ENCODE assay signal across 9 mouse cellular contexts in the genomic region with DNA sequence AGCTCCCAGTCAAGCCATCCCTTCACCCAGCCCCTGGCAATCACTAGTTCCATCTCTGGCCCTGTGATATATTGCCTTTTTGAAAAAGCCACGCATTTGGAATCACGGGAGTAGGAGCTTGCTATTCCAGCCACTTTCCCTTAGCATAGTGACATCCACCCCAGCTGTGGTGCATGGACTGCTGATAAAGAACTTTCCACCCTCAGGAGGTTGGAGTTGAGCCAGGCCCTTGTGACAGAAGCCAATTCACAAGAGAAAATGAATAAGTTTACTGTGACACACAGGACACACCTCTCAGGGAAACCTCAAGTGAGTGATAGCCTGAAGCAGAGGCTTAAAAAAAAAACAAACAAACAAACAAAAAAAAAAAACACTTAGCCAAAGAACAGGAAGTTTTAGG. TPM values are rescaled to one million over a fixed set of nuclear protein-coding genes. Genes with fewer than 3 reads are reported as not detected.
DNase-seq lines count a peak whose midpoint lies in the region; ATAC-seq and TF ChIP-seq lines count a peak whose summit lies in the region.
"Had no signal": no experiment of that assay in that cellular context is flagged by ENCODE, and none has a peak within 500 bp of the region (broad histone marks: within the 10 kb centered on the region; RNA-seq: fewer than 3 reads in every experiment).

No protein-coding gene starts in this region.

- H3K36me3 ChIP-seq in kidney, embryonic 14.5 days (ENCODE audit: control insufficient read depth, insufficient read depth, low read length) = no peaks in the 10 kb centered on the region
- H3K36me3 ChIP-seq in kidney, adult 2 months (ENCODE audit: control insufficient read depth, insufficient read depth, low read length) = no peaks in the 10 kb centered on the region
- H3K36me3 ChIP-seq in forebrain, embryonic 15.5 days = no peaks in the 10 kb centered on the region
- H3K36me3 ChIP-seq in midbrain, embryonic 11.5 days (ENCODE audit: control insufficient read depth, insufficient read depth, low read length) = no peaks in the 10 kb centered on the region
- H3K36me3 ChIP-seq: embryonic facial prominence, embryonic 12.5 days had no signal

- H3K4me2 ChIP-seq in kidney, embryonic 14.5 days (replicated peaks; ENCODE audit: low read depth, low read length) = no peak overlapping the region
- H3K4me2 ChIP-seq in forebrain, embryonic 15.5 days (replicated peaks) = no peak overlapping the region
- no peak overlapping the region for H3K4me2 ChIP-seq in midbrain, embryonic 11.5 days
- H3K4me2 ChIP-seq: embryonic facial prominence, embryonic 12.5 days had no signal

- no peak overlapping the region for H3K4me3 ChIP-seq in kidney, embryonic 14.5 days (ENCODE audit: low read length)
- H3K4me3 ChIP-seq in bone marrow, adult 2 months (replicated peaks; ENCODE audit: control insufficient read depth, low read depth, low read length) = no peak overlapping the region
- H3K4me3 ChIP-seq in kidney, adult 2 months (ENCODE audit: insufficient read depth, low read depth, low read length) = no peak overlapping the region
- H3K4me3 ChIP-seq in forebrain, embryonic 15.5 days = no peak overlapping the region
- H3K4me3 ChIP-seq in midbrain, embryonic 11.5 days (ENCODE audit: low read depth, low read length) = no peak overlapping the region
- H3K4me3 ChIP-seq: embryonic facial prominence, embryonic 12.5 days had no signal

- ATAC-seq in kidney, embryonic 14.5 days (ENCODE audit: low FRiP score, low TSS enrichment) = no peak
- ATAC-seq in forebrain, embryonic 15.5 days (replicated peaks) = no peak
- ATAC-seq in midbrain, embryonic 11.5 days (ENCODE audit: low FRiP score) = no peak

- TF ChIP-seq CTCF in bone marrow, adult 2 months (IDR thresholded peaks at IDR 0.05; ENCODE audit: control insufficient read depth, insufficient read depth, low read length) = no peak
- no peak for TF ChIP-seq CTCF in kidney, adult 2 months (conservative IDR thresholded peaks at IDR 0.05; ENCODE audit: insufficient read depth, insufficient read length, low read depth, low read length)

- DNase-seq in kidney, adult 18-20 months = peak; percentile 44
- peak; percentile 75 for DNase-seq in kidney, adult 2 months
- DNase-seq in lung, postnatal 36 days = peak; percentile 79
- DNase-seq in ovary, adult 18-20 months (ENCODE audit: low spot score) = no peak
- no peak for DNase-seq in midbrain, embryonic 11.5 days (ENCODE audit: low spot score, missing footprints)

- H3K27ac ChIP-seq in kidney, embryonic 14.5 days (ENCODE audit: low read depth, low read length) = no peak overlapping the region
- H3K27ac ChIP-seq in bone marrow, adult 2 months (ENCODE audit: control insufficient read depth, insufficient read depth, low read depth, low read length, poor library complexity) = peak overlapping the region; percentile 92; the same call in 1 of the 2 replicates
- H3K27ac ChIP-seq in kidney, adult 2 months (ENCODE audit: insufficient read depth, low read depth, low read length) = no peak overlapping the region
- H3K27ac ChIP-seq in forebrain, embryonic 15.5 days (replicated peaks) = no peak overlapping the region
- H3K27ac ChIP-seq in midbrain, embryonic 11.5 days (ENCODE audit: low read depth, low read length) = no peak overlapping the region
- H3K27ac ChIP-seq: embryonic facial prominence, embryonic 12.5 days had no signal

- H3K9me3 ChIP-seq in kidney, embryonic 14.5 days (ENCODE audit: control insufficient read depth, low read length) = no peaks in the 10 kb centered on the region
- H3K9me3 ChIP-seq in forebrain, embryonic 15.5 days = no peaks in the 10 kb centered on the region
- no peaks in the 10 kb centered on the region for H3K9me3 ChIP-seq in midbrain, embryonic 11.5 days (ENCODE audit: control insufficient read depth, low read length)
- H3K9me3 ChIP-seq: embryonic facial prominence, embryonic 12.5 days had no signal

- 30% methylated on average over 2 of the region's 2 CpGs for WGBS in kidney, embryonic 14.5 days
- 13% methylated on average over 2 of the region's 2 CpGs for WGBS in bone marrow, adult 2 months
- 40% methylated on average over 2 of the region's 2 CpGs for WGBS in kidney, adult 2 months
- WGBS in forebrain, embryonic 15.5 days = 61% methylated on average over 2 of the region's 2 CpGs
- 82% methylated on average over 2 of the region's 2 CpGs for WGBS in midbrain, embryonic 11.5 days

- no peak overlapping the region for H3K9ac ChIP-seq in kidney, embryonic 14.5 days (ENCODE audit: low read depth, low read length)
- no peak overlapping the region for H3K9ac ChIP-seq in forebrain, embryonic 15.5 days (replicated peaks)
- no peak overlapping the region for H3K9ac ChIP-seq in midbrain, embryonic 11.5 days (ENCODE audit: low read length)
- H3K9ac ChIP-seq: embryonic facial prominence, embryonic 12.5 days had no signal

- no peaks in the 10 kb centered on the region for H3K27me3 ChIP-seq in kidney, embryonic 14.5 days (ENCODE audit: control insufficient read depth, insufficient read depth, low read length)
- no peaks in the 10 kb centered on the region for H3K27me3 ChIP-seq in kidney, adult 2 months (replicated peaks; ENCODE audit: control insufficient read depth, insufficient read depth, low read length)
- no peaks in the 10 kb centered on the region for H3K27me3 ChIP-seq in forebrain, embryonic 15.5 days
- H3K27me3 ChIP-seq in midbrain, embryonic 11.5 days (ENCODE audit: control insufficient read depth, insufficient read depth, low read length) = no peaks in the 10 kb centered on the region
- H3K27me3 ChIP-seq: embryonic facial prominence, embryonic 12.5 days had no signal

- TF ChIP-seq POLR2A in bone marrow, adult 2 months (IDR thresholded peaks at IDR 0.05; ENCODE audit: borderline replicate concordance, control insufficient read depth, low read depth, low read length) = no peak
- no peak for TF ChIP-seq POLR2A in kidney, adult 2 months (IDR thresholded peaks at IDR 0.05; ENCODE audit: low read depth, low read length)

- 0 out of 2 replicates have a peak, but pooled peaks cover 6% of the 10 kb centered on the region for H3K4me1 ChIP-seq in kidney, embryonic 14.5 days (ENCODE audit: control insufficient read depth, insufficient read depth, low read length)
- H3K4me1 ChIP-seq in bone marrow, adult 2 months (ENCODE audit: control insufficient read depth, insufficient read depth, low read length) = peaks cover 7% of the 10 kb centered on the region
- H3K4me1 ChIP-seq in kidney, adult 2 months (ENCODE audit: control insufficient read depth, insufficient read depth, low read length) = no peaks in the 10 kb centered on the region
- 0 out of 2 replicates have a peak, but pooled peaks cover 3% of the 10 kb centered on the region for H3K4me1 ChIP-seq in forebrain, embryonic 15.5 days
- peaks cover 2% of the 10 kb centered on the region; the same call in 1 of the 2 replicates for H3K4me1 ChIP-seq in midbrain, embryonic 11.5 days (ENCODE audit: control insufficient read depth, insufficient read depth, low read length)

RNA-seq across cellular contexts. Expression of a gene that starts 24.3 kb away (rescaled TPM):
- polyA plus RNA-seq in kidney, embryonic 14.5 days (2014; fragmentation: Nextera tagmentation; extraction: Ambion mirVana) = 57.6 and 84.2 TPM in 2 replicates
- polyA plus RNA-seq in bone marrow, adult 2 months (2011; ENCODE audit: insufficient read depth, insufficient read length, low replicate concordance, missing spikeins) = 38.0 and 94.8 TPM in 2 replicates
- 269 and 357 TPM in 2 replicates for polyA plus RNA-seq in kidney, adult 2 months (2012; rRNA removed)
- polyA plus RNA-seq in forebrain, embryonic 15.5 days (2015; fragmentation: Nextera tagmentation; extraction: Ambion mirVana) = 18.0 and 18.1 TPM in 2 replicates
- polyA plus RNA-seq in midbrain, embryonic 11.5 days (2014; fragmentation: Nextera tagmentation; extraction: Ambion mirVana) = 27.9 and 29.9 TPM in 2 replicates

RNA-seq across cellular contexts. Expression of a gene that starts 31.0 kb away (rescaled TPM):
- 308 and 329 TPM in 2 replicates for polyA plus RNA-seq in kidney, embryonic 14.5 days (2014; fragmentation: Nextera tagmentation; extraction: Ambion mirVana)
- polyA plus RNA-seq in bone marrow, adult 2 months (2011; ENCODE audit: insufficient read depth, insufficient read length, low replicate concordance, missing spikeins) = 40.2 and 77.1 TPM in 2 replicates
- polyA plus RNA-seq in kidney, adult 2 months (2012; rRNA removed) = 149 and 170 TPM in 2 replicates
- polyA plus RNA-seq in forebrain, embryonic 15.5 days (2015; fragmentation: Nextera tagmentation; extraction: Ambion mirVana) = 445 and 460 TPM in 2 replicates
- 283 and 293 TPM in 2 replicates for polyA plus RNA-seq in midbrain, embryonic 11.5 days (2014; fragmentation: Nextera tagmentation; extraction: Ambion mirVana)

Comparison
In these comparisons a context has a peak if more than half of its experiments do, and no peak if none do; other contexts are left out.
1. DNase-seq: peak in kidney, adult 18-20 months (single experiment), kidney, adult 2 months (single experiment) and lung, postnatal 36 days (single experiment); none in ovary, adult 18-20 months (single experiment) and midbrain, embryonic 11.5 days (single experiment).